Mouse (Mus musculus) liver, adult 10 weeks (tissue): ENCODE measurements around the gene Tlr9. TPM values are rescaled to one million over a fixed set of nuclear protein-coding genes. Genes with fewer than 3 reads are reported as not detected.

Source experiments
- polyA plus RNA-seq: library from polyadenylated mRNA; stranded (reverse); fragments of 350-450 nt; fragmentation: Illumina TruSeq; extraction: RNeasy Lipid Tissue Mini Kit (QIAGEN cat#74804); gene quantifications from one replicate; pipeline ENCODE4 v1.2.3, GENCODE M21; 2014; ENCODE audit warnings: low read depth, low replicate concordance

The Tlr9 gene
- not detected for polyA plus RNA-seq

DNA sequence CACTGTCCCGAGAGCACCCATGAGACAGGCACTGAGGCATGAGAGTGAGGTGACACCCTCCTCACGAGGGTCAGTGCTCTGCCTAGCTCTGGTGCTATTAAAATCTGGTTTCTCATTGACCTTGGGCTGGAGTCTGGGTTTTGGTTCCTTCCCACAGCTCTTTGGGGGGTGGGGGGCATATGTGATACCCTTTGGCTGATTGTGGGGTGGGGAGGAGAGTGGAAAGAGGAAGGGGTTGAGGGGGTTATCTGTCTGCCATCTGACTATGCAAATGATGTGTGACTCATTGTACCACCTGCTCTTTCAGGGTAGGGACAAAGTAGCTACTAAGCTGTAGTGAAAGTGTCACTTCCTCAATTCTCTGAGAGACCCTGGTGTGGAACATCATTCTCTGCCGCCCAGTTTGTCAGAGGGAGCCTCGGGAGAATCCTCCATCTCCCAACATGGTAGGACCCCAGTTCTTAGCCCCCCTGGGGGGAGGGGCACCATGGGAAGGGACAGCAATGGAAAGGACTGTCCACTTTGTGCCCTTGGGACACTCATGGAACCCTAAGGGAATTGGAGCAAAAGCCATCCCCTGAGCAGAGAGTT is at the start of gene Tlr9:
Tlr9 (plus strand) TSS at position 338 of the 591 bp plus-strand sequence.

DNA sequence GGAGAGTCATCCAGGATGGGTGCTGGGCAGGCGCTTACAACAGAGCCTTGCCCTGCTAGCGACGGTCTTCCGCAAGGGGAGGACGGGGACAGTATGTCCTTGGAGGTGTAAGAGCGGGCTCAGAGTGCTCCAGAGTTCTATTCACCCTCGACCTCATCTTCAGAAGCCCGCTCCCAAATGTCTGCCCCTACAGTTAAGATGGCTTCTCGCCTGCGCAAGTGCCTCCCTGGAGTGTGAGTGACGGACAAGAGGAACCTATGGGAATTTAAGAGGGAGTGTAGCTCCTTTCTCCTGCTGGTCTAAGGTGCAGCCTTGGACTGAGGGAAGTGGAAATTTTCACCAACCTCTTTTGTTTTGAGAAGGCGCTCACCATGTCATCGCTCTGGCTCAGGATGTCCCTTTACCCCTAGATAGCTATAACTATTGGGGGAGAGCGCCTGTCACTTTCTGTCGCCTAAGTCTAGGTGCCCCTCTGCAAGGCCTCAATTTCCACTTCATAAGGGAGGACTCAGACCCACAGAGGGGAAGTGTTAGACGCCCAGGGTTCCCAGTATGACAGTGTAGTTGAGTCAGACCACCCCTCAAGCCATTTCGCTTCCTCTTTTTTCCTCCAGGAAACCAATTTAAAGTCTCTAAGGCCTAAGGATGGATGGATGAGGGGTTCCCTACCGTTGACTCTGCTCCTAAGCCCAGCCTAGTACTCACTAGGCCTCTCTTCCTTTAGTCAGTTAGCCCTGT is 22.7 kb upstream of the Tlr9 start, which contains the start of gene Ppm1m:
Ppm1m (minus strand) TSS at position 212 of the 738 bp plus-strand sequence.

DNA sequence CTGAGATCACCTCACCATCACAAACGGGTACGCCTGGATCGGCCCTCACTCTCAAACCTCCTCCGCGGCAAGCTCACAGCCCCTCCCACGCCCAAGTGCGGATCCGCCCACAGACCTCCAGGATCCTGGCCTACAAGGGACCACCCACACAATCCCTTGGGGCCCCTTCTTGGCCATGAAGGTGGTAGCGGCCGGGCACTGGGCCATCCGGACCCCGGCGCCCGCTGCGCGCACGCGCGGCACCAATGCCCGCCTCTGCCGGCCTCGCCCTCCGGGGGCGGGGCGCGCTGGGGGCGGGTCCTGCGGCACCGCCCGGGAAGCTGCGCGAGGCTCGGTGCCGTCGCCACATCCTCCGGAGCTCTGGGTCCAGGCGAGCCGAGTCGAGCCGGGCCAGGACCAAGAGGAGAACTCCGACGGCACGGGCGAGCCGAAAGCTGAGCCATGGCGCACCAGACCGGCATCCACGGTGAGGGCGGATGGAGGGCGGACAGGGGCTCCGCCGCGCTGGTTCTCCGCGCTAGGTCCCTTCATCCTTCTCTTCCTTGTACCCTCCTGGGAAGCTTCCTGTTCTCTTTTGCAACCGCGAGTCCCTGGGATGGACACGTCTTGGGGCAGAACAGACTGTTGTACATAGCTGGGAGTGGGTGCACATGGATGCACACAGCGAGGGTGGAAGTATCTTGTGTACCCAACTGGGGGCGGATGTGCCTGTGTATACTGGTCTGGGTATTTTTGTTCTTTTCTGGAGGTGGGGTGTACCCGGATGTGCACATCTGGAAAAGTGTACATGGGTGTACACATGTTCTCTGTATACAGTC is 19.4 kb upstream of the Tlr9 start, which contains the start of gene Twf2:
Twf2 (plus strand) TSS at position 290 of the 818 bp plus-strand sequence.

Other genes with a start within 250 kb of the Tlr9 start
- not detected for gene Col6a4, start 125.8 kb upstream of the Tlr9 start, polyA plus RNA-seq
- gene Glyctk, start 64.5 kb upstream of the Tlr9 start, polyA plus RNA-seq = 26.7 TPM
- 43.1 TPM for gene Wdr82, start 51.7 kb upstream of the Tlr9 start, polyA plus RNA-seq
- 2.5 TPM for gene Ppm1m, start 22.9 kb upstream of the Tlr9 start, polyA plus RNA-seq
- not detected for gene Twf2, start 19.5 kb upstream of the Tlr9 start, polyA plus RNA-seq
- 86.5 TPM for gene Alas1, start 26.1 kb downstream of the Tlr9 start, polyA plus RNA-seq
- gene Poc1a, start 58.5 kb downstream of the Tlr9 start, polyA plus RNA-seq = 0.34 TPM
- gene Dusp7, start 146.0 kb downstream of the Tlr9 start, polyA plus RNA-seq = 2.9 TPM
- gene Rpl29, start 206.9 kb downstream of the Tlr9 start, polyA plus RNA-seq = 26.6 TPM
- gene Acy1, start 215.7 kb downstream of the Tlr9 start, polyA plus RNA-seq = 4.1 TPM
- 105 TPM for gene Abhd14b, start 224.9 kb downstream of the Tlr9 start, polyA plus RNA-seq
- gene Abhd14a, start 225.1 kb downstream of the Tlr9 start, polyA plus RNA-seq = 2.2 TPM
- 2.8 TPM for gene Pcbp4, start 230.7 kb downstream of the Tlr9 start, polyA plus RNA-seq
- gene Gpr62, start 243.3 kb downstream of the Tlr9 start, polyA plus RNA-seq = not detected